Mouse (Mus musculus) heart, embryonic 10.5 days (tissue): ENCODE measurements at regions not wholly inside any gene's neighbourhood (a gene's known extent, or its start where the extent isn't known, plus 50 kb on each side); places are given as distances from the start of the nearest gene placed in this dataset.
"Not testable (repeated sequence)": the region's sequence is repeated elsewhere in the genome, so short reads cannot be mapped to it uniquely, and the experiment has no call there.

Experiments
- DNase-seq: peaks from one replicate; pipeline ENCODE4 v3.0.0-alpha.2; 2017; ENCODE audit warnings: low spot score
- H3K27ac ChIP-seq: fragments of 300-500 bp; sonication (generic); 2 replicates; pipeline ENCODE4 v1.5.1; 2016; ENCODE audit warnings: mild to moderate bottlenecking
- H3K27me3 ChIP-seq: fragments of 300-500 bp; sonication (generic); 2 replicates; pipeline ENCODE4 v1.6.1; 2016; ENCODE audit warnings: mild to moderate bottlenecking; ENCODE audit not compliant: poor library complexity, insufficient read depth, severe bottlenecking
- H3K36me3 ChIP-seq: fragments of 300-500 bp; sonication (generic); 2 replicates; pipeline ENCODE4 v1.6.1; 2016; ENCODE audit warnings: mild to moderate bottlenecking, moderate library complexity
- H3K4me1 ChIP-seq: fragments of 300-500 bp; sonication (generic); 2 replicates; pipeline ENCODE4 v1.6.1; 2016; ENCODE audit warnings: mild to moderate bottlenecking
- H3K4me3 ChIP-seq: fragments of 300-500 bp; sonication (generic); 2 replicates; pipeline ENCODE4 v1.5.1; 2016; ENCODE audit warnings: mild to moderate bottlenecking, moderate library complexity
- H3K9me3 ChIP-seq: fragments of 300-500 bp; sonication (generic); 2 replicates; pipeline ENCODE4 v1.6.1; 2016; ENCODE audit warnings: mild to moderate bottlenecking, moderate library complexity
- WGBS: fragments of 180-500 bp; shearing (Covaris S2); methylation state at CpG from one replicate; pipeline ENCODE4 v1.1.7; 2016; 5-methylcytosine and 5-hydroxymethylcytosine counted together

DNA sequence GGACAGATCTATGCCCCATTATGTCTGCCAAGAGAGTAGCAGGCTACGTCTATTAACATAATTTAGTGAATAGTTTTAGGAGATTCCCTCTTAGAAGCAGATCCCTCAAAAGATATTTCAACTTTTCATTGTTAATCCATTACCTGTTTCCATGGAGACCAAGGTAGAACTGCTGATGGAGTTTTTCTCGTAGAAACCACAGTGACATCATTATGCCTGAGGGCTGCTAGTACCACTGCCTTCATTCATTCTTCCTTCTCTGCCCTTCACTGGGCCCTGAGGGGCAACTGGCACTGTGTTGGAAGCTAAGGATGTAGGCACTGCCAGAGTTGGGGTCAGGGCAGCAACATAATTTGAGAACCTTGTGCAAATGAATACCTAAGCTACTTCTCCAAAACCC is 198.2 kb downstream of the Cep170 start:
- no peaks in the 10 kb centered on the region for H3K27me3 ChIP-seq
- H3K36me3 ChIP-seq: no peaks in the 10 kb centered on the region
- no peak overlapping the region for H3K27ac ChIP-seq
- DNase-seq: no peak
- no peaks in the 10 kb centered on the region for H3K4me1 ChIP-seq
- H3K4me3 ChIP-seq: no peak overlapping the region
- 75% methylated on average over 2 of the region's 2 CpGs for WGBS
- H3K9me3 ChIP-seq: no peaks in the 10 kb centered on the region

DNA sequence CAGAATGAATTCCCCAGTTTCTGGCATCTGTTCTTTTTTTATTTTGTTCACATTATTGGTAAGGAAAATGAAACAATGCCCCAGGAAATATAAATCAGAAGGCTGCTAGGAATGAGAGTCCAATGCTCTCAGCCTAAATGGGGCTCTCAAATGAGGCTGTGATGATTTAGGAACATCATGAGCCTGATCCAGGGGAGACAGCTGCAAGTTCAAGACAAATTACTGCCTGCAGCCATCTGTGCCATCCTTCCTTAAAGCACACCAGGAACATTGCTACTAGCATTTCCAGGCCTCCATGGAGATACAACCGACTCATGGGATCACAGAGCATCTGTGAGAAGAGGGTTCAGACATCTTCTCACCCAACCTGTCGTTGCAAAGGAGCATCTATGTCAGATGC is 219.6 kb downstream of the Cep170 start:
- DNase-seq: no peak
- WGBS: 62% methylated on average over 2 of the region's 2 CpGs
- no peaks in the 10 kb centered on the region for H3K9me3 ChIP-seq
- no peaks in the 10 kb centered on the region for H3K36me3 ChIP-seq
- H3K4me1 ChIP-seq: 0 out of 2 replicates have a peak, but pooled peaks cover under 1% of the 10 kb centered on the region
- no peaks in the 10 kb centered on the region for H3K27me3 ChIP-seq
- no peak overlapping the region for H3K4me3 ChIP-seq
- no peak overlapping the region for H3K27ac ChIP-seq

DNA sequence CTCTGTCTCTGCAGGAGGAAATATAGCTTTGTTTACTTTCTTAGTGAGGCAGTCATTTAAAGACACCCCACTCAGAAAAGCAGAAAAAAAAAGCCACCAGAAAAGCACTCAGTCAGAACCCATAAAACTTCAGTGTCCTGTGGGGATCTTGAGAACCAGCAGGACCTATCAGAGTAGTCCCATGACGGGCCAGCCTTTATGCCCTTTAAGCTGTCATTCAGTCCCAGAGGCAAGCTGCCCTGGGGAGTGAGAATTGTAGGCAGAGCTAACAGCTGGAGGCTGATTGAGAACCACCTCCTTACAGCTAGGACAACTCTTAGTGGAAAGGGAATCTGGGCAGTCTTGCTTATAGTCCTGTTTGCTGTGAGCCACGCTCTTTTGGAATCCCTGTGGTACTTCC is 225.7 kb downstream of the Cep170 start:
- Histone ChIP-seq H3K27me3 (no peaks in the 10 kb centered on the region), H3K9me3 (no peaks in the 10 kb centered on the region), H3K36me3 (no peaks in the 10 kb centered on the region), H3K4me3 (no peak overlapping the region), H3K27ac (no peak overlapping the region), H3K4me1 (0 out of 2 replicates have a peak, but pooled peaks cover 13% of the 10 kb centered on the region)
- 49% methylated on average over 2 of the region's 2 CpGs for WGBS
- no peak for DNase-seq

DNA sequence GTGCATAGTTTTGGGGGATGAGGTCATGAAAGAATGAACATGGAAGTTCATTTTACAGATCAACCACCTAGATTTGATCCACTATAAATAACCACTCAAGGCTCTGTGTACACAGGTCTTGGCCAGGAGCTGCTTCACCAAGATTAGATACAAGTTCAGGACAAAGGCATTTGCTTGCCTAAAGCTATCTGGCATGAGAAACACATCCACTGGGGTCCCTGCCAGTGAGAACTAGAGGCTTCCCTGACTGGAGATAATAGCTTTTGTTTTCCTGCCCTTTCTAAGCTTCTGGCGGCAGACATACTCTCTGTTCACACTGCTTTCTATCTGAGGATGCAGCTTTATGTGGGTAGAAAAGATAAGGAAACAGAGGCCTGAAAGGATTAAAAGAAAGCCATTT is 240.2 kb downstream of the Cep170 start:
- H3K4me1 ChIP-seq: peaks cover 6% of the 10 kb centered on the region; the same call in 1 of the 2 replicates
- no peaks in the 10 kb centered on the region for H3K9me3 ChIP-seq
- H3K4me3 ChIP-seq: no peak overlapping the region
- no peak overlapping the region for H3K27ac ChIP-seq
- no peaks in the 10 kb centered on the region for H3K27me3 ChIP-seq
- H3K36me3 ChIP-seq: no peaks in the 10 kb centered on the region
- 0% methylated on average over 1 of the region's 1 CpGs for WGBS
- no peak for DNase-seq

DNA sequence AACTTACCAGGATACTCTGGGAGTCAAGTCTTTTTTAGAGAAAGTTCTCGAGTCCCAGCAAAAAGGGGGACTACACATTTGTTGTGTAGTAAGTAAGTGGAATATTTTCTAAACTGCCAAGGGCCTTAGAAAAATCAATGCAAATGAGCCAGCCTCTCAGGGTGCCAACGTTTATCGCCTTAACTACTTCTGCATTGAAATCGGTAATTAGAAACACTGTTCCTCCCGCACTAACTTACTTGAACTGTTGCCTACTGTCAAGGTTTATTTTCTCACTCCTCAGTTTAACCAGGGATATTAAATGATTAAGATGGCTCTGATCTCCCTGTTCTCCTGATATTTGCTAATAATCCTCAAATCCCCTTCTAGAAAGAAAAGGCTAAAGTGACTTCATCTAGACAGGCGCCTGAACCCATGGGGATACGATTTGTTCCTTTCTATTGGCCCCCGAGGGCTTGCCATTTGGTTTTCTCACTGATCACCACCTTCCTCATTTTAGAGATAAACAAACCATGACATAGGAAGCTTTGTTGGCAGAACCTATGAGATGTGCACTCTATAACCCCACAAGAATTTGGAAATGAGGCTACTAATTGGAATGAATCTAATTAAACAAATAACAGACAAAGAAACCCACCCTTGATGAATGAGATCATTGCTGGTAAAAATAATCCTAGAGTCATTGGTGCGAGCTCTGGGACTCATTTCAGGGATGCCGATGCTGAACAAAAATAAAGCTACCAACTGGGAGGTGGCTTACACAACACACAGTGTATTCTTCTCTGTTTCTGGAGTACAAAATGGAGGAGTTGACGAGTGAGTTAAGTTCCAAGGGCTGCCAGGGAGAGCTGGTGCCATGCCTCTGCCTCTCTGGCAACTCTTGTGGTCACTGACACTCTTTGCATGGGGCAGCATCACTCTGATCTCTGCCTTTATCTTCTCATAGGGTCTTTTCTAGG is 255.1 kb downstream of the Cep170 start:
- WGBS: 78% methylated on average over 11 of the region's 11 CpGs
- Histone ChIP-seq H3K27ac (no peak overlapping the region), H3K4me1 (no peaks in the 10 kb centered on the region), H3K4me3 (no peak overlapping the region), H3K27me3 (no peaks in the 10 kb centered on the region), H3K36me3 (no peaks in the 10 kb centered on the region), H3K9me3 (no peaks in the 10 kb centered on the region)
- no peak for DNase-seq

DNA sequence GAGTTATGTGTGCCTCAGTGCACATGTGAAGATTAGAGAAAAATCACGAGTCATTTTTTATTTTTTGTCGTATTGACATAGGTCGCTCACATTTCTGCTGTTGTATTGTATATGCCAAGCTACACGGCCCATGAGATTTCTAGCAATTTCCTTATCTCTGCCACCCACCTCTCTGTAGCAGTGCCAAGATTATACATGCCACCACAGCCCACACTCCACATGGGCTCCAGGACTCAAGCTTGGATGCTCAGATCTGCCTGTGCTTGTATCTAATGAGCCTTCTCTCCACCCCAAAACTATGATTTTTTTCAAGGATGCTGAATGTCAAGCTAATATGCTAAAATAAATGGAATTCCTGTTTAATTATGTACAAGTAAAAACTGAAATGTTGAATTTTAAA is 259.3 kb upstream of the Pld5 start:
- Histone ChIP-seq H3K4me3 (no peak overlapping the region), H3K36me3 (no peaks in the 10 kb centered on the region), H3K27ac (no peak overlapping the region), H3K27me3 (no peaks in the 10 kb centered on the region), H3K4me1 (no peaks in the 10 kb centered on the region), H3K9me3 (no peaks in the 10 kb centered on the region)
- 85% methylated on average over 4 of the region's 4 CpGs for WGBS
- DNase-seq: no peak

DNA sequence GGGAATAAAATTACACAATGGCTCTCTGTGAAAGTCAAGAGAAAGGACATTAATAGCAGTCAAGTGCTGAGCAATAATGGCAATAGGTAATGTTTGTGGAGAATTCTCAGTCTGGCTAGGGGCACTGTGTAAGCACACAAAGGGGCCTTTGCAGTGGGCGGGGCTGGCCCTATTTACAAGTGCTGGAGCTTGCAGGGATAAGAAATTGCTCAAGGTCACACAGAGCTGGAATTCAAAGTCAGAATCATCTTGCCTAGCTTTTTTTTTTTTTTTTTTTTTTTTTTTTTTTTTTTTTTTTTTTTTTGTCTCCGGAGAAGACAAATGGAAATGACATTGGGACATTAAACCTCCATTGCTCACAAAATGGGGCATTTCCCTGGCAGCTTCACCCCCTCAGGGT is 253.9 kb upstream of the Pld5 start:
- Histone ChIP-seq H3K9me3 (no peaks in the 10 kb centered on the region), H3K4me1 (no peaks in the 10 kb centered on the region), H3K27ac (no peak overlapping the region), H3K4me3 (no peak overlapping the region), H3K27me3 (no peaks in the 10 kb centered on the region), H3K36me3 (no peaks in the 10 kb centered on the region)
- 78% methylated on average over 2 of the region's 2 CpGs for WGBS
- DNase-seq: no peak

DNA sequence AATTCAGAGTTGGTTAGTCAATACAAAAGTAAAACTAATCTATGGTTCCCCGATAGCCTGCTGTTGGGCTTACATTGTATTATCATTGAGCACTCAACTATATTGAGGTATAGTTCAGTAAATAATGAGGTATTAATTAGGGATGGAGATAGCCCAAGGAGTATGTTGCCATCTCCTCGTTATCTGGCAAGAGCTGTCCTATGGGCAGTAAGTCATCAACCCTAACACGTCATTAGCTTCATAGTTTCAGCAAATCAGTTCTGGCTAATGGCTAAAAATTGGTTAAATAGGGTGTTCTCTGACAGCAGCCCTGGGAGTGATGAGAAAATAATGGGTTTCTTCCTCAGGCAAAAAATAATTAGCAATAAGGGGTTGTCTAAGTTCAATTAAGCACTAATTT is 236.4 kb upstream of the Pld5 start:
- 75% methylated on average over 3 of the region's 3 CpGs for WGBS
- H3K27me3 ChIP-seq: no peaks in the 10 kb centered on the region
- DNase-seq: no peak

DNA sequence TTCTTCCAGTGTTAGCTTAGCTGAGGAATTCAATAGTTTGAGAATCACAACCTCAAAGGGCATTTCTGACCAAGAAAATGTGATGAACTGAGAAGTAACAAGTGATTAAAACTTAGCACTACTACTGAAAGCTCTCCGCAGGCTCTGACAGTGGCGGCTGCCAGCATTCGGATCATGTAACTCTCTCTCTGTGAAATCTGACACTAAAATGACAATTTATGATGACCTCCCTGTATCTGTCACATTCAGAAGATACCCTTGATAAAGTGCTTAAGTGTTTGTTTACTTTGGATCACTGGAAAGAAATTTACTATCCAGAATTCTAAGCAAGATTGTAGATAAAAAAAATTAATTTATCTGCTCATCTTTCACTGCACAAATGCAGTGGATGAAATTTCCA is 230.3 kb upstream of the Pld5 start:
- 76% methylated on average over 3 of the region's 3 CpGs for WGBS
- Histone ChIP-seq H3K4me1 (no peaks in the 10 kb centered on the region), H3K27ac (no peak overlapping the region), H3K27me3 (no peaks in the 10 kb centered on the region), H3K36me3 (no peaks in the 10 kb centered on the region), H3K9me3 (no peaks in the 10 kb centered on the region), H3K4me3 (no peak overlapping the region)
- no peak for DNase-seq

More for the DNA sequence above, 236.4 kb upstream of the Pld5 start:
- H3K4me3 ChIP-seq: no peak overlapping the region
- no peaks in the 10 kb centered on the region for H3K9me3 ChIP-seq
- H3K27ac ChIP-seq: no peak overlapping the region
- no peaks in the 10 kb centered on the region for H3K36me3 ChIP-seq
- H3K4me1 ChIP-seq: no peaks in the 10 kb centered on the region

DNA sequence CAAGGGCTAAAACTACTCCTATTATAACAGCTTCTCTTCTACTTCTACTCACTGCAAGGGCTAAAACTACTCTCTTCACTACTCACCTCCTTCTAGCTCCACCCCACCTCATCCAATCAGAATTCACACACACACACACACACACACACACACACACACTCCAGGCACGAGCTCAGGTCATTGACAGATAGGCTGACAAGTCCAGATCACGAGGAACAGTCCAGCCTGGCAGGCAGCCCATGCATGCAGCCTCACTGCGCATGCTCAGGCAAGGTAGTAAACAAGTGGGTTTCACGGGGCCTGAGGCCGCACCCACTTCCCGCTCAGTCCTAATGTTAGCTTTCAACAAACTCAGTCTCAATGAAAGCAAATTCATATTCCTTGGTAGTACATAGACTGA is 229.6 kb upstream of the Pld5 start:
- not testable (repeated sequence) for H3K27ac ChIP-seq, H3K27me3 ChIP-seq, DNase-seq, H3K36me3 ChIP-seq, H3K4me1 ChIP-seq, H3K9me3 ChIP-seq, H3K4me3 ChIP-seq
- WGBS: 69% methylated on average over 6 of the region's 6 CpGs

DNA sequence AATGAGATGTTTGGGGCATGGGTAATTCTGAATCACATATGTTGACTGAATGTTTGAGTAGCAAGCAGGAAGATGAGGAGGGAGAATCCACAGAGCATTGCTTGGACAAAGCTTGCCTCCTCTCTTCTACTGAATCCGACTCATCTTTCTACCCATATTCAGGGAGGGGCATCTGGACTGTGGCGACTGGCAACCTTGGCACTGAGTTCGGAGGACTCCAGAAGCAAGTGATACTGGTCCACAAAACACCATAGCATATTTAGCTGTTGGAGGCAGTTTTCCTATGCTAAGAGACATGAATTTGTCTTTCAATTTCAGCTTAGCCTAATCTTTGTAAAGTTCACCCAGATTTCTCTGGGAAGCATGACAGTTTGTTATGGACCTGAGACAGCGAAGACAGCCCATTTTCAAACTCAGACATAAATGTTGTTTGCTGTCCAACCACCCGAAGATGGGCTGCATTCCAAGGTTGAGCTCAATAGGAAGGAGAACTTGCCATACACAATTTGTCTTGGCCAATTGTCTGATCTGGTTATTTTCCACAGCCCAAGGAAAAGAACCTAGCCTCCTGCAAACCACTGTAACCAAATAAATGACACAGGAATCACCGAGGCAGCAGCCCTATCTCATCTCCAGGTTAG is 224.0 kb upstream of the Pld5 start:
- WGBS: 80% methylated on average over 6 of the region's 6 CpGs
- no peak for DNase-seq
- no peaks in the 10 kb centered on the region for H3K36me3 ChIP-seq
- no peaks in the 10 kb centered on the region for H3K9me3 ChIP-seq
- no peaks in the 10 kb centered on the region for H3K4me1 ChIP-seq
- no peak overlapping the region for H3K27ac ChIP-seq
- H3K27me3 ChIP-seq: no peaks in the 10 kb centered on the region
- no peak overlapping the region for H3K4me3 ChIP-seq

DNA sequence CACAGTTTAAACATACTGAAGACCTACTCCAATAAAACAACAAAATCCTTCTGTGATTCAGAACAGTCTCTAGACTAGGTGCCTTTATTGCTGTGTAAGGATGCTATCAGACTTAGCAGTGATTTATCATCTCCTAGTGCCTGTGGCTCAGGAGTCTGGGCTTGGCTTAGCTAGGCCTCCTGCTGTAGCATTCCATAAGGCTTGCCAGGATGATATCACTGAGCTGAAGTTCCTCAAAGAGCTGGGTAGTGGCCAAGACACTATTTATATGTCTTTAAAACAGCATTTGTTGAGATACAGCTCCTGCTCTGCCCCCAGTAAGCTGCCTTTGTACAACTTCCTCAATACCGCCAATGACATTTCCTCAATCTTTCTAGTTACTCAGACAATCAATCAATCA is 193.4 kb upstream of the Pld5 start:
- H3K27ac ChIP-seq: no peak overlapping the region
- DNase-seq: no peak
- no peaks in the 10 kb centered on the region for H3K27me3 ChIP-seq
- H3K9me3 ChIP-seq: no peaks in the 10 kb centered on the region
- WGBS: 88% methylated on average over 1 of the region's 1 CpGs
- H3K4me3 ChIP-seq: no peak overlapping the region
- H3K4me1 ChIP-seq: no peaks in the 10 kb centered on the region
- H3K36me3 ChIP-seq: no peaks in the 10 kb centered on the region

DNA sequence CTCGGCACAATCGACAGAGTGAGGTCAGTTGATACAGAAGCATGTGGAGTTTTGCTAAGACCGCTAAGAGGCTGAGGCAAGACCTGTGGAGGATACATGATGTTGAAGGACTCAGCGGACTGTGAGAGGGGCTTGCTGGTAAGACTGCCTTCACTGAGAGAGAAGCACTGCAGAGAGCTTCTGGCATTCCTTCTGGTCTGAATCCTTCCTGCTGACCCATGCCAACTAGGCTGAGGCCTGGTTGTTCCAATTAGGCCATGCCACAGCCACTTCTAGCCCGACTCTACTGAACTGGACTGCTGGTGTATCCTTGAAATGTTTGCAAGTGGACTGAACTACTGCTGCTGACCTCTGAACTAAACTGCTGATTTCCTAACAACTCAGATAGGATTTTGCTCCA is 187.0 kb upstream of the Pld5 start:
- Histone ChIP-seq H3K27ac (no peak overlapping the region), H3K27me3 (no peaks in the 10 kb centered on the region), H3K36me3 (no peaks in the 10 kb centered on the region), H3K9me3 (no peaks in the 10 kb centered on the region), H3K4me1 (no peaks in the 10 kb centered on the region), H3K4me3 (no peak overlapping the region)
- 77% methylated on average over 5 of the region's 5 CpGs for WGBS
- DNase-seq: no peak
